Mouse (Mus musculus) olfactory bulb, adult 2 months (tissue): ENCODE measurements around the gene Vps52.

Experiments used
- CTCF ChIP-seq: fragments of 200-500 bp; IDR thresholded peaks from 2 replicates; pipeline ENCODE4 v1.5.1; 2012; ENCODE audit warnings: low read depth, mild to moderate bottlenecking, low read length, moderate library complexity; ENCODE audit not compliant: insufficient read depth
- POLR2A ChIP-seq: fragments of 200-500 bp; IDR thresholded peaks from 2 replicates; pipeline ENCODE4 v1.6.1; 2012; ENCODE audit warnings: mild to moderate bottlenecking, low read depth, low read length, moderate library complexity; ENCODE audit not compliant: insufficient read depth

DNA sequence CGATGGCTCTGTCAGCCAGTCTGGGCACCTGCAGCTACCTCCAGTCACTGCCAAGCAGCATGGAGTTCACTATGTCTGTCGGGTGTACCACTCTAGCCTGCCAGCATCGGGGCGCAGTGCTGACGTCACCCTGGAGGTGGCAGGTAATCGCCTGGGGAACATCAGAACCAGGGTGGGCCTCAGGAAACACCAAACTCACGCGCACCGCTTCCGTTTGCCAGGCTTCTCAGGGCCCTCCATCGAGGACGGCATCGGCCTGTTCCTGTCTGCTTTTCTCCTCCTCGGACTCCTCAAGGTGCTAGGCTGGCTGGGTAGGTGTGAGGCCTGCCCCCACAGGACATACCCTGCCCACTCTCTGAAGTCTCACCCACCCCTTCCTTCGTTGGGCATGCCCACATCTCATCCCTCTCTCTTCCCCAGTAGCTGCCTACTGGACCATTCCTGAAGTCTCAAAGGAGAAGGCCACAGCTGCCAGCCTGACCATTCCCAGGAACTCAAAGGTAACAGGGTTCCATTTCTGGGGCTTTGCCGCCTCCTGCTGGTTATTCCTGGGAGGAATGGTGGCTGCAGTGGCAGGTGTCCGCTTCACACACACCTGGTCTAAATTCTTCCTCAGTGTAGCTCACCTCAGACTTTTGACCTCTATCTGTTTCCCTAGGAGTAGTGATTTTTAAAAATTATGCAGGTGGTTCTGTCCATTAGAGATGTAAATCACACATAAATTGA, 29.2 kb upstream of the Vps52 start:
- TF ChIP-seq POLR2A: no peak
- TF ChIP-seq CTCF: no peak
